Mouse (Mus musculus): ENCODE results near the gene Sash1. TPM values are rescaled to one million over a fixed set of nuclear protein-coding genes. Genes with fewer than 3 reads are reported as not detected.

The Sash1 gene
- total RNA-seq (2021): 10 to 100 TPM; 88.3 to 90.1 TPM
- long read RNA-seq, experiment 1, partial matches to known transcripts: 0 of 3 reads
- long read RNA-seq, experiment 1, other reads (novel, unspliced or antisense): 2 of 3 reads
- long read RNA-seq, experiment 2, partial matches to known transcripts: 0 of 5 reads
- long read RNA-seq, experiment 2, other reads (novel, unspliced or antisense): 4 of 5 reads

- peak; percentile 70 to 81 for DNase-seq (ENCODE audit: low spot score in 2 of 2)
Observed at GRCm38 (mm10) chr10:8885630-8886527, at the start of gene Sash1. Gene Sash1, minus strand, starts transcription at chr10:8886070.

GRCm38 (mm10) chr10:8935601-8936000, 49.7 kb upstream of the Sash1 start:
- DNase-seq (ENCODE audit: low spot score in 2 of 2): no peak

DNA sequence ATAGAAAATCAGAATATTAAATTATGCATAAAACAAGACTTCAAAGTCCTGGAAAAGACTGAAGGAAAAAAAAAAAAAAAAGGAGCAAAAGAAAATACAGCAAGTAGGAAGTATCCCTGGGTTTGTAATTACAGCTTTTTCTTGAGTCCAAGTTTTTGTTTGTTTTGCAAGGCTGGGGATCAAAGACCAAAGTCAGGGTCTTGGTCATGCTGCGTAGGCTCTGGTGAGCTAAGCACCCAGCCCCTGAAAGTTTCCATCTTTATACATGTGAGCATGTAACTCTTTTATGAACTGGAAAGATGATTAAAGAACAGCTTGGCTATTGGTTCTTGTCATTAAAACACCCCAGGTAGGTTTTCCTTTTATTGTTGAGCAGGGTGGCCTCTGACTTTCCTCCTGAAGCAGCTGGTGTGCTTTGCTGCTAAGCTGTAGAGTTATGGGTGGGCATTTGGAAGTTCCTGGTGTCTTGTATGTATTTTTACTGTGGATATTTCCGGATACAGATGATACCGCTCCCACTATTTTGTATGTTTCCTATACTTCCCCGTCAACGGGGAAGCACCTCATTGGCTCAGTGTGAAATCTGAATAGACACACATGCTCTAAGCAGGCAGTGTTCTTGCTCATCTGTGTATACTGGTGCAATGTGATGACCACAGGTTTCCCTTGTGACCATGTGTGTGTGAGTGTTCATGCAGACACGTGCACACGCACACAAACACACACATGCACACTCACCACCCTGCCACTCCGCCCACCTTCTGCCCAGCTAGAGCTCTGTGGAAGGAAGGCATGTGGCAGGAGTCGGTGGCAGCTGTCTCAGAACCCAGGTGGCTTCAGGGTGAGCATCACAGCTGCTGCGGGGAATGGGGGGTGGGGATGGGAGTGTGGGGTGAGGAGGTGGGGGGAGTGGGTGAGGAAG, 47.8 kb upstream of the Sash1 start:
- no peak for DNase-seq (ENCODE audit: low spot score in 2 of 2)

DNA sequence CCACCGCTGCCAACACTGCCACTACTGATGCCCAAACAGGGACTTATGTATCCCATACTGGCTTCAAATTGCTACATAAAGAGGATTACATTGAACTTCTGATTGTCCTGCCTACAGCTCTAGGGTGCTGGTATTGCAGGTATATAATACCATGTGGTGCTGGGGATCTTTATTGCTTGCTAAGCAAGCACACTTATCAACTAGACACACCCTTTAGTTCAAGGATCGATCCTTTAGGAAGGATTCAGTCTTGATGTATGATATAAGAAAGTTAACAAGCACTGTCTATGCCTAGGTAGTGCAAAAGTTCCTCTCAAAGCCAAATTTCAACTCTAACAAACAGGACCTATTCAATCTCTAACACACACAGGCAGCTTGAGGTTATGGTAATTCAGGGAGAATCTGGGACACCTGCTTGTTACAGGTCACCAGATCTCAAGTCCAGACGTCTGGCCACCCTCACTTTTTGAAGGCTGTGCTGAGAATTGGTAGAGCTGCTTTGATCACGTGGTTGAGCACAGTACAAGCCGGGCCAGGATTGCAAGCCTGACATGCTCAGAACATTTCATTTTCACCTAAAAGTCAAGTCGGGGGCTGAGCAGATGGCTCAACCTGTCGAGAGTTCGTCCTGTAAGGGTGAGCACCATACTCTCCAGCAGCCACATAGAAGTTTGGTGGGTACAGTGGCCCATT, 45.8 kb upstream of the Sash1 start:
- DNase-seq (ENCODE audit: low spot score in 2 of 2): no peak

- DNase-seq (ENCODE audit: low spot score in 2 of 2): no peak
Observed at GRCm38 (mm10) chr10:8930672-8931071, 44.8 kb upstream of the Sash1 start.

DNA sequence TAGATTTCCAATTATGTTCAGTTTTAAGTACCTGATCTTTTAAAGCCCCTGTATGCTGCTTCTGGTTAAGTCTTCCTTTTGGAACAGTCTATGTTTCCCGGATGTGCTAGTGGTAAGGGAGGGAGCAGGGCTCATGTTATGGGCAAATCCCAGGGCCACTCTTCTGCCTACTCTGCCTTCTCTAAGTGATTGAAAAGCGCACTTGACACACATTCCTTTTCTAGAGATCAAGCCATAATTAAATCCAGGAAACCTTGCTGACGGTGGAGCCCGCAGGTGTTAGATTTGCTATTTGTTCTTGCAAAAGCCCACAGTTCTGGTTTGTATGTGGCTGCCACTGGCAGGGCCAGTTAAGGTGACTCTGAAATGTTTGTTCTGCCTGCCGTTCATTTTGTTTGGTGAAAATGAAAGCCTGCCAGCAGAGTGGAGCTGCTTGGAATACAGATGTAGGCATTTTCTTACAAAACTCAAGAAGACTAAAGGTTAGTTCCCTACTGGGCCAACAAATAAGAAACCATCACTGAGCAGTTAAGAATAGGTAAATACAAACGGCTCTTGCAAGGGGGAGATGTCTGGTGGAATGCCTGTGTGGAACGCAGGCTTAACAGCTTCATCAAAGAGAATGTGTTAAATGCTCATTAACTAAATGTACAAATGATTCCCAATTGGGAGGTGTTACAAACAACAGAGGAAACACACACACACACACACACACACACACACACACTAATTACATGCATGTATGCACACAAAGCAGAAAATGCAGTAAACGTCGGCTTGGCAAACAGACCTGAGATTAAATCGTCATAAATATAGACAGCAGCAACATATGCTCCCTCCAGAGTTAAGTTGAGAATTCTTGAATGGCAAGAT, 43.1 kb upstream of the Sash1 start:
- DNase-seq (ENCODE audit: low spot score in 2 of 2): peak in 1 of 2 experiments; percentile 58

- no peak for DNase-seq (ENCODE audit: low spot score in 2 of 2)
Observed at GRCm38 (mm10) chr10:8928261-8928660, 42.4 kb upstream of the Sash1 start.

DNA sequence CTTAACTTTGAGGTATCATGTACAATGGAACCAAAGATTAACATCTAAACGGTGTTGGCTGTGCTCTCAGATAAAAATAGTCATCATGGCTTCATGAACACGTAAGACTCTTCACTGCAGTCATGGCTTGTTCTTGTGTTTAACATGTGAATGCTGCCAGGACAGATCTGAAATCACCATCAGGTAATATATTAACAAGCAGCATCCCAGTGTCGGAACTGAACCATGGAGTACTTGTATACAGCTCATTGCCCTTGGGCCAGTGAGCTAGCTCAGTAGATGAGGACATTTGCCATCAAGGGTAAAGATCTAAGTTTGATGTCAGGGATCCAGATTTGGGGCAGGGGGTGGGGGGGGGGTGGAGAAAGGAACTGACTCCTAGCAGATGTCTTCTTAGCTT, 41.0 kb upstream of the Sash1 start:
- no peak for DNase-seq (ENCODE audit: low spot score in 2 of 2)

DNA sequence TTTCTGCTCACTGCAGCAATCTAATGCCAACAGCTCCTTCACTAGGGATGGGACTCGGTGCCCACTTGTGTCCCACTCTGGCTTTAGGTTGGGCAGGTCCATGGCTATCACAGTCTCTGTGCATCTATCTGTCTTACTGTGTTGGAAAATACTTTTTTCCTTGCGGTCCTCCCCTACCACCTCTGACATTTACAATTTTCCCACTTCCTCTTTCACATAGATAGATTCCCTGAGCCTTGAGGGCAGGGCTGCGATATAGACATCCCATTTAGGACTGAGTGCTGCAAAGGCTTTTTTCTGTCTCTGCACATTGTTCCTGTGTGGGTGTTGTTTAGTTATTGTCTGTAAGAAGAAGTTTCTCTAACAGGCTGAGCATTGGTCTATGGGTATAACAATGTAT, 40.4 kb upstream of the Sash1 start:
- DNase-seq (ENCODE audit: low spot score in 2 of 2): no peak

GRCm38 (mm10) chr10:8925299-8925698, 39.4 kb upstream of the Sash1 start:
- no peak for DNase-seq (ENCODE audit: low spot score in 2 of 2)

DNA sequence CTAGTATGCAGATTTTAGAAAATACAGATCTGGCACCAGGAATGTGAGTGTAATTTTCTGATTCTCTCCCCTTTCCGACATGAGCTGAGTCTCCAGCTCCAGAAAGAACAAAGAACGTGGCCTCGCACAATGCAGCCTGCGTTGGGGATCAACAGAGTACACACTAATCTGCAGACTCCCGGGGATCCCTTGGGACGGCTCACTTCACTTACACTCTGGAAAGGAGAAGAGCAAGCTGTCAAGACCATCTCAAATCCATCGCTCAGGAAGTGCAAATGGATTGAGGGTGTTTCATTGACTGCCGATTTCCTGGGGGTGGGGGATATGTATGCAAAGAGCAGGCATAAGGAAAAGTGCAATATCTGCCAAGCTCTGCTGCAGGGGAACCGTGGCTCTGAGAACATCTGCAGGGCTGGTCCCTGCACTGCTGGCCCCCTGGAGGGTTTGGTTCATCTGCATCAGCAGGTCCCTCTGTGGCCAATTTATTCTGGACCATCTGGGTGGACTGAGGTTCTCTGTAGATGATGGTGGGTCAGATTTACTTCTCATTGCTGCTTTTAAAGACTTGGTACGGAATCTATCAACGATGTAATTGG, 35.3 kb upstream of the Sash1 start:
- no peak for DNase-seq (ENCODE audit: low spot score in 2 of 2)

- no peak for DNase-seq (ENCODE audit: low spot score in 2 of 2)
Observed at GRCm38 (mm10) chr10:8917798-8918197, 31.9 kb upstream of the Sash1 start.

GRCm38 (mm10) chr10:8917350-8917749, 31.5 kb upstream of the Sash1 start:
- no peak for DNase-seq (ENCODE audit: low spot score in 2 of 2)

DNA sequence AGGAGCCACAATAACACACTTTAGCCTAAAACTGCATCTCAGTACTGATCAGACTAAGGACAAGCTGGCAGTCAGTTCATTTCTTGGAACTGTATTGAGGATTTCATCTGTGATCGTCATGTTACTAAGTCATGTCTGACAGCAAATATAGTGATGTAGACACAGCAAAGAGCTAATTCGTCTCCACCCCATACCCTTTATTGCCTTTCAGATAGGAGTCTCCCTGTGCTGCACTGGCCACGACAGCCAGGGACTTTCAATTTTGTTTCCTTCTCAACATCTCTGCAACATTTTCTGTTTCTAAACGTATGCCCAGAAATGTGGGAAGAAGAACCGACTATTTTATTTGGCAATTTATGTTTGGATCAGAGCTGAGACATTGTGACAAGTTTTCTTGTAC, 29.9 kb upstream of the Sash1 start:
- no peak for DNase-seq (ENCODE audit: low spot score in 2 of 2)

GRCm38 (mm10) chr10:8913904-8914303, 28.0 kb upstream of the Sash1 start:
- DNase-seq (ENCODE audit: low spot score in 2 of 2): no peak

GRCm38 (mm10) chr10:8912706-8913275, 26.9 kb upstream of the Sash1 start:
- DNase-seq (ENCODE audit: low spot score in 2 of 2): no peak

DNA sequence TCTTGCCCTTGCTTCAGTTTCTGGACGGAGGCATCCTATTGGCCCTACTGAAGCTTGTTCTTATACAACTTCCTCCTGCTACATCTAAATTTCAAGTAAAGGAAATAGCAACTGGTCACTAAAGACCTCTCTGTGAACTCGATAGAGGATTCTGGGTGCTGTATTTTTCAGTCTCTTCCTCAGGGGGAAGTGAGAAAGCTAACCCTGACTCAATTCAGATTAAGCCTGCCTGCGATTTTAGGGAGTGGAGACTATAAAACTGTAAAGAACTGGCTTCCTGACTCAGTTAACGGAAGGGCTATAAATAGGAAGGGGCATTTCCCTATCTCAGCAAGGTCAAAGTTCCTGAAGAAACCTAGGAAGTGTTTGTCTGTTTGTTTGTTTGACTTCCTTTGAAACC, 26.3 kb upstream of the Sash1 start:
- no peak for DNase-seq (ENCODE audit: low spot score in 2 of 2)

GRCm38 (mm10) chr10:8910237-8910990, 24.5 kb upstream of the Sash1 start:
- peak in 1 of 2 experiments; percentile 22 for DNase-seq (ENCODE audit: low spot score in 2 of 2)
